Mouse (Mus musculus) G1E (cell line): Measurements from ENCODE around the gene Sorcs3.

ENCODE experiments used
- CTCF ChIP-seq: IDR thresholded peaks from 2 replicates; pipeline ENCODE4 v1.5.1; 2012; ENCODE audit warnings: low read depth, low read length, inconsistent platforms, mixed read lengths
- GATA1 ChIP-seq: IDR thresholded peaks from 2 replicates; pipeline ENCODE4 v1.6.1; 2012; ENCODE audit warnings: borderline replicate concordance, low read length, inconsistent platforms, mixed read lengths
- GATA2 ChIP-seq: IDR thresholded peaks from 2 replicates; pipeline ENCODE4 v1.6.1; 2012; ENCODE audit warnings: low read depth, low read length, inconsistent platforms, borderline replicate concordance
- POLR2AphosphoS5 ChIP-seq: IDR thresholded peaks from 2 replicates; pipeline ENCODE4 v1.6.1; 2012; ENCODE audit warnings: low read depth, low read length, inconsistent platforms; ENCODE audit not compliant: insufficient replicate concordance
- TAL1 ChIP-seq: conservative IDR thresholded peaks from 2 replicates; pipeline ENCODE4 v1.6.1; 2012; ENCODE audit warnings: low read depth, low read length, inconsistent platforms, mixed read lengths

DNA sequence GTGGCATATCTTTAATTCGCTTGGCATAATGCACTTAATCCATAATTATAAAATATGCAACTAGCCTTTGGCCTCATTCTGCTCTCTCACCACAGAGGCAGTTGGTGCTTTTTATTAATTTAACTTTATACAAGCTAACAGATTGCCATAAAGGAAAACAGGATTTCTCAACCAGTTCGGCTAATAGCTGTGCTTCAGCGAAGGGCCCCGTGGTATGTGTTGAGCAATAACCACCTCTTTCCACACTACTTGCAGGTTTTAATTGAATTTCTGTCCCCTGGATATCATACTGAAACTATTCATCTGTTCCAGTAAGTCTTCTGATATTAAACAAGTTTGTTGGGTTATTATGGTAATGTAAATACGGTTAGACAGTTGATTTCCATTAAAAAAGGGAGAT lies 224.5 kb downstream of the Sorcs3 start:
- TF ChIP-seq GATA1 = no peak
- no peak for TF ChIP-seq CTCF
- TF ChIP-seq TAL1 = no peak
- TF ChIP-seq POLR2AphosphoS5 = no peak
- no peak for TF ChIP-seq GATA2
